Mouse (Mus musculus): Measurements from ENCODE around the gene Slc10a4.
"Not testable (repeated sequence)": the region's sequence is repeated elsewhere in the genome, so short reads cannot be mapped to it uniquely, and the experiment has no call there.

Gene Slc10a4

GRCm38 (mm10) chr5:73006784-73007581, at the start of gene Slc10a4:
Gene Slc10a4, plus strand, starts transcription at chr5:73006883.
- DNase-seq (ENCODE audit: low read depth, low spot score): no peak

- no peak for DNase-seq (ENCODE audit: low read depth, low spot score)
Measured at GRCm38 (mm10) chr5:72957281-72957680, 49.4 kb upstream of the Slc10a4 start.

- DNase-seq (ENCODE audit: low read depth, low spot score): no peak
Measured at GRCm38 (mm10) chr5:72960096-72960495, 46.6 kb upstream of the Slc10a4 start.

- DNase-seq (ENCODE audit: low read depth, low spot score): no peak
Measured at GRCm38 (mm10) chr5:72965706-72966105, 41.0 kb upstream of the Slc10a4 start.

GRCm38 (mm10) chr5:72972435-72972834, 34.2 kb upstream of the Slc10a4 start:
- no peak for DNase-seq (ENCODE audit: low read depth, low spot score)

GRCm38 (mm10) chr5:72972934-72973333, 33.7 kb upstream of the Slc10a4 start:
- DNase-seq (ENCODE audit: low read depth, low spot score): no peak

GRCm38 (mm10) chr5:72974602-72975001, 32.1 kb upstream of the Slc10a4 start, which contains the start of gene Gm10135:
Gene Gm10135, minus strand, starts transcription at chr5:72974702.
- no peak for DNase-seq (ENCODE audit: low read depth, low spot score)

GRCm38 (mm10) chr5:72975996-72976395, 30.7 kb upstream of the Slc10a4 start:
- DNase-seq (ENCODE audit: low read depth, low spot score): no peak

GRCm38 (mm10) chr5:72976539-72976938, 30.1 kb upstream of the Slc10a4 start:
- no peak for DNase-seq (ENCODE audit: low read depth, low spot score)

GRCm38 (mm10) chr5:72984091-72984490, 22.6 kb upstream of the Slc10a4 start:
- peak; percentile 43 for DNase-seq (ENCODE audit: low read depth, low spot score)

- DNase-seq (ENCODE audit: low read depth, low spot score): no peak
Measured at GRCm38 (mm10) chr5:72987786-72988185, 18.9 kb upstream of the Slc10a4 start.

GRCm38 (mm10) chr5:72989756-72990155, 16.9 kb upstream of the Slc10a4 start:
- DNase-seq (ENCODE audit: low read depth, low spot score): no peak

- DNase-seq (ENCODE audit: low read depth, low spot score): no peak
Measured at GRCm38 (mm10) chr5:72992474-72992873, 14.2 kb upstream of the Slc10a4 start.

GRCm38 (mm10) chr5:72994424-72994823, 12.3 kb upstream of the Slc10a4 start:
- DNase-seq (ENCODE audit: low read depth, low spot score): no peak

GRCm38 (mm10) chr5:72994928-72995327, 11.8 kb upstream of the Slc10a4 start:
- DNase-seq (ENCODE audit: low read depth, low spot score): no peak

GRCm38 (mm10) chr5:72995379-72995778, 11.3 kb upstream of the Slc10a4 start:
- DNase-seq (ENCODE audit: low read depth, low spot score): no peak

- not testable (repeated sequence) for DNase-seq (ENCODE audit: low read depth, low spot score)
Measured at GRCm38 (mm10) chr5:72998546-72998945, 8.1 kb upstream of the Slc10a4 start.

GRCm38 (mm10) chr5:73004046-73004445, 2.6 kb upstream of the Slc10a4 start:
- DNase-seq (ENCODE audit: low read depth, low spot score): no peak

- no peak for DNase-seq (ENCODE audit: low read depth, low spot score)
Measured at GRCm38 (mm10) chr5:73007582-73007959, 888 bp downstream of the Slc10a4 start.

- DNase-seq (ENCODE audit: low read depth, low spot score): not testable (repeated sequence)
Measured at GRCm38 (mm10) chr5:73008230-73008629, 1.5 kb downstream of the Slc10a4 start.

GRCm38 (mm10) chr5:73011806-73012205, 5.1 kb downstream of the Slc10a4 start:
- DNase-seq (ENCODE audit: low read depth, low spot score): not testable (repeated sequence)

GRCm38 (mm10) chr5:73012884-73013610, 6.4 kb downstream of the Slc10a4 start:
- not testable (repeated sequence) for DNase-seq (ENCODE audit: low read depth, low spot score)

All from retina, postnatal 7 days (tissue).